Mouse (Mus musculus): ENCODE data around the gene Il18. TPM values are rescaled to one million over a fixed set of nuclear protein-coding genes. Genes with fewer than 3 reads are reported as not detected.

Gene Il18
- polyA plus RNA-seq, 1 experiment from 2014 or later, result 3.1 TPM

DNA sequence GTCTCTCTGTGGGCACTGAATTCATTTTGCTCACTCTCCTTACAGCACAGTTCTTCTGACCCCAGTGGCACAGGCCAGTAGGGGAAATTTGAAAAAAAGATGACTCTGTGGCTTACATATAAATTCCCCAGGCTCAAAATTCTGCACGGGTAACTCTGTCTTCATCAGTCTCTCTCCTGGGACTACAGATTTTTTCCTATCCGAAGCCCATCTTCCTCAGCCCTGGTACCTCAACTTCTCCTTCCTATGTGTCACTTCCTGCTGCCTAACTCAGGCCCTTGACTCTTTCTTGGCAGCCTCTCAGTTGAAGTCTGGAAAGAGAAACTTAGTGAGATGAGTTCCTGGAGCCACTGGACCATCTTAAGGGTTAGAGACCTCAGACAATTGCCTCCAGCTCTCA, 1.1 kb upstream of the Il18 start:
- Histone ChIP-seq H3K27ac (no peak overlapping the region), H3K9me3 (replicated peaks) (no peaks in the 10 kb centered on the region), H3K9ac (no peak overlapping the region), H3K4me2 (no peak overlapping the region), H3K36me3 (no peaks in the 10 kb centered on the region), H3K27me3 (no peaks in the 10 kb centered on the region), H3K4me3 (no peak overlapping the region), H3K4me1 (replicated peaks) (0 out of 2 replicates have a peak, but pooled peaks cover 2% of the 10 kb centered on the region)
- no peak for ATAC-seq (replicated peaks; ENCODE audit: insufficient number of reproducible peaks, insufficient read depth, low FRiP score, low read depth)
- WGBS, result 49% methylated on average over 2 of the region's 2 CpGs

- no peak within 1 kb of the TSS for H3K9ac ChIP-seq
- WGBS, result 49% methylated on average over 2 of the region's 2 CpGs
- H3K27ac ChIP-seq, result no peak within 1 kb of the TSS; the same call in 1 of the 2 replicates
- H3K4me3 ChIP-seq, result no peak within 1 kb of the TSS
- ATAC-seq (replicated peaks; ENCODE audit: insufficient number of reproducible peaks, insufficient read depth, low FRiP score, low read depth), result no peak
- H3K9me3 ChIP-seq (replicated peaks), result no peaks in the 10 kb centered on the region
- 0 out of 2 replicates have a peak, but pooled peaks cover 3% of the 10 kb centered on the region for H3K27me3 ChIP-seq
- H3K36me3 ChIP-seq, result no peaks in the 10 kb centered on the region
- H3K4me2 ChIP-seq, result peak within 1 kb of the TSS; percentile 36; the same call in 1 of the 2 replicates
- 0 out of 2 replicates have a peak, but pooled peaks cover 2% of the 10 kb centered on the region for H3K4me1 ChIP-seq (replicated peaks)
Observed at GRCm38 (mm10) chr9:50555094-50555446, 443 bp downstream of the Il18 start, which contains the start of gene Bco2. Gene Bco2 (minus strand): TSS chr9:50555181.

DNA sequence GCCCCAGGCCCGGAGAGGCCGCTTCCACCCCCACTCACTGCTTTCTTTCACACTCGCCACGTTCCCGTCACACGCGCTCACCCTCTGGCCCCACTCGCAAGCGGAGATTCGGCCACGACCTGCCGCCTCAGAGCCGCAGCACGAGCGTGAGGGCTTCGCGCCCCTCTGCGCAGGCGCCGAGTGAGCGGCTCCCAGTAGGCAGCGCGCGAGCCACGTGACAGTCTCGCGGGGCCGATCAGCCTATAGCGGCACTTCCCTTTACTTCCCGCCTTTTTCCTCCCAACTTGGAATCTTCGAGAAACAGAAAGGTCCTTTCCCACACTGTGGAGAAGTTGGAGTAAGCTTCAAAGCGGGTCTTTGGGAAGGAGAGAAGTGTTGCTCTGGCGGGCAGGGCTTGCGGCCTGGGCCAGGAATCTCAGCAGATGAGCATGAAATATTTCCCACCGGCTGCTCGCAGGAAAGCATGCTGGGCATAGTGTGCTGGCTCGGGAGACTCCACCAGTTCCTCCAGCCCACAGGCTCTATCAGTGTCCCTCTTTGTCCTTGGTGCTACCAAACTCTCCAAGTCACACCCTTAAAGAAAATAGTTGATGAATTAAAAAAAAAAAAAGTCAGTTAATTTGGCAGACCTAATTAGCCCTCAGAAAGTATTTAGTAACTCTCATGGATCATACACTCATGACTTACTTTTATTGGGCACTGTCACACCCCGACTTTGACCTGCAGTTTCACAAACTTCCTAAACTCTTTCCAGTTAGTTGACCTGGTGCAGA, 6.7 kb downstream of the Il18 start, which contains the start of gene Tex12:
TSS of gene Tex12 (minus strand) at position 181 of the 773 bp plus-strand sequence.
- no peak within 1 kb of the TSS for H3K9ac ChIP-seq
- no peak within 1 kb of the TSS for H3K27ac ChIP-seq
- no peaks in the 10 kb centered on the region for H3K9me3 ChIP-seq (replicated peaks)
- 0 out of 2 replicates have a peak, but pooled peaks cover 3% of the 10 kb centered on the region for H3K27me3 ChIP-seq
- H3K36me3 ChIP-seq, result no peaks in the 10 kb centered on the region
- ATAC-seq (replicated peaks; ENCODE audit: insufficient number of reproducible peaks, insufficient read depth, low FRiP score, low read depth), result no peak
- H3K4me2 ChIP-seq, result no peak within 1 kb of the TSS
- H3K4me3 ChIP-seq, result no peak within 1 kb of the TSS
- WGBS, result 84% methylated on average over 38 of the region's 38 CpGs
- H3K4me1 ChIP-seq (replicated peaks), result no peaks in the 10 kb centered on the region

- H3K9ac ChIP-seq, result no peak overlapping the region
- 0 out of 2 replicates have a peak, but pooled peaks cover 3% of the 10 kb centered on the region for H3K27me3 ChIP-seq
- H3K4me1 ChIP-seq (replicated peaks), result no peaks in the 10 kb centered on the region
- H3K27ac ChIP-seq, result no peak overlapping the region
- ATAC-seq (replicated peaks; ENCODE audit: insufficient number of reproducible peaks, insufficient read depth, low FRiP score, low read depth), result no peak
- no peak overlapping the region for H3K4me3 ChIP-seq
- H3K4me2 ChIP-seq, result no peak overlapping the region
- WGBS, result 73% methylated on average over 2 of the region's 2 CpGs
- no peaks in the 10 kb centered on the region for H3K36me3 ChIP-seq
- no peaks in the 10 kb centered on the region for H3K9me3 ChIP-seq (replicated peaks)
Observed at GRCm38 (mm10) chr9:50561918-50562360, 7.3 kb downstream of the Il18 start.

GRCm38 (mm10) chr9:50565173-50565572, 10.5 kb downstream of the Il18 start:
- Histone ChIP-seq H3K9me3 (replicated peaks) (no peaks in the 10 kb centered on the region), H3K4me1 (replicated peaks) (no peaks in the 10 kb centered on the region), H3K9ac (no peak overlapping the region), H3K27ac (no peak overlapping the region), H3K27me3 (no peaks in the 10 kb centered on the region), H3K4me3 (no peak overlapping the region), H3K36me3 (no peaks in the 10 kb centered on the region), H3K4me2 (no peak overlapping the region)
- 57% methylated on average over 7 of the region's 7 CpGs for WGBS
- no peak for ATAC-seq (replicated peaks; ENCODE audit: insufficient number of reproducible peaks, insufficient read depth, low FRiP score, low read depth)

- 37% methylated on average over 4 of the region's 4 CpGs for WGBS
- Histone ChIP-seq H3K36me3 (no peaks in the 10 kb centered on the region), H3K27ac (no peak overlapping the region), H3K4me2 (no peak overlapping the region), H3K4me1 (replicated peaks) (no peaks in the 10 kb centered on the region), H3K27me3 (no peaks in the 10 kb centered on the region), H3K9me3 (replicated peaks) (no peaks in the 10 kb centered on the region), H3K9ac (no peak overlapping the region), H3K4me3 (no peak overlapping the region)
- ATAC-seq (replicated peaks; ENCODE audit: insufficient number of reproducible peaks, insufficient read depth, low FRiP score, low read depth), result no peak
Observed at GRCm38 (mm10) chr9:50565940-50566339, 11.3 kb downstream of the Il18 start.

DNA sequence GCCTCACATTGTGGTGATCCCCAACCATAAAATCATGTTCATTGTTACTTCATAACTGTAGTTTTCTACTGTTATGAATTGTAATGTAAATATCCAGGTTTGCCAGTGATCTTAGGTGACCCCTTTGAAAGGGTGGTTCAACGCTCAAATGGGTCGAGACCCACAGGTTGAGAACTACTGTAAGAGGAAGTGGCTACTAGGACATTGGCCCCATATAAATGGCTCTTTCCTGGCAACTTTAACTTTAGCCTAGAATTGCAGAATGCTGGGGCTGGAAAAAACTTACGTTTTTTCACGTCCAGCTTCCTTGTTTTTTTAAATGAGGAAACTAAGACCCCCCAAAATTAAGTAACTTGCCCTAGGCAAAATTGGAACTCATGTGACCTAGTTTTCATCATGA, 12.7 kb downstream of the Il18 start:
- 77% methylated on average over 4 of the region's 4 CpGs for WGBS
- ATAC-seq (replicated peaks; ENCODE audit: insufficient number of reproducible peaks, insufficient read depth, low FRiP score, low read depth), result no peak

GRCm38 (mm10) chr9:50567881-50568280, 13.3 kb downstream of the Il18 start:
- Histone ChIP-seq H3K27ac (no peak overlapping the region), H3K27me3 (no peaks in the 10 kb centered on the region), H3K36me3 (no peaks in the 10 kb centered on the region), H3K4me2 (no peak overlapping the region), H3K9me3 (replicated peaks) (no peaks in the 10 kb centered on the region), H3K4me1 (replicated peaks) (no peaks in the 10 kb centered on the region), H3K4me3 (no peak overlapping the region), H3K9ac (no peak overlapping the region)
- no peak for ATAC-seq (replicated peaks; ENCODE audit: insufficient number of reproducible peaks, insufficient read depth, low FRiP score, low read depth)
- WGBS, result 79% methylated on average over 2 of the region's 2 CpGs

More for the DNA sequence above, 12.7 kb downstream of the Il18 start:
- Histone ChIP-seq H3K27me3 (no peaks in the 10 kb centered on the region), H3K9me3 (replicated peaks) (no peaks in the 10 kb centered on the region), H3K4me3 (no peak overlapping the region), H3K4me2 (no peak overlapping the region), H3K9ac (no peak overlapping the region), H3K36me3 (no peaks in the 10 kb centered on the region), H3K4me1 (replicated peaks) (no peaks in the 10 kb centered on the region), H3K27ac (no peak overlapping the region)

DNA sequence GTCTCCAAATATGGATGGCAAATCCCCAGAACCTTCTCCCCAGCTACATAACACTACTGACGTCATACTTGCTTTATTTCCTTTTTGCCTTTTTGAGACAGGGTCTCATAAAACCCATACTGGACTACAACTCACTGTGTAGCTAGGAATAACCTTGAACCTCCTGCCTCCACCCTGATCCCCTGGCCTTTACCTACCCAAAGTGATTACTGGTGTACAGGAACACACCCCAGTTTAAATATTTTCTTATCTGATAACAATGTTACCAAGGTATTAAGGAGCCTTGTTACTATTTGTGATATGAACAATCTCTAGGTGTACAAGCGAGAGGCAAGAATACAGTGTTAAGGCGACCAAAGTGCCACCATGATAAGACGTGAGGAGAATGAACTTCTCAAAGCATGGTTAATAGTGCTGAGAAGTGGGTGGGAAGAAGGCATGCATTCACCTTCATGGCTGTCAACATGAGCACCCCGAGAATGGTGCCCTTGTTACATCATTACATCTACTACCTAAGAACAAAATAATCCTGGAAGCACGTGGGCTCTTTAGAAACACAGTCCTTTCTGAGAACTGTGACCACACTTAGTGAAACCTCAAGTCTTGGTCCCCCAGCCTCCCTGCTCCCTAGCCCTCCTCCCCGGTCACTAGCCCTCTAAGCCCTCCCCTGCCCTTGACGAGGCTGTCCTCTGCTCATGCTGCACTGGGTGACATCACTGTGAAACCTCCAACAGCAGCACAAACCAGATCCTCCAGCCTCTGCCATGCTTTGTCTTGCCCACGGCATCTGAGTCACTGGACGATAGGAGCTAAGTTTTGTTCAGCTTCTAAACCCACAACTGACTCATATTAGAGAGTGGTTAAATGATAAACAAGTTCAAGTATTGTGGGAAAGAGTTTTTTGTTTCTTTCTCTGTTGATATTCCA, 15.2 kb downstream of the Il18 start:
- H3K4me2 ChIP-seq, result no peak overlapping the region
- H3K36me3 ChIP-seq, result no peaks in the 10 kb centered on the region
- H3K27ac ChIP-seq, result no peak overlapping the region
- ATAC-seq (replicated peaks; ENCODE audit: insufficient number of reproducible peaks, insufficient read depth, low FRiP score, low read depth), result no peak
- H3K9me3 ChIP-seq (replicated peaks), result no peaks in the 10 kb centered on the region
- WGBS, result 57% methylated on average over 10 of the region's 10 CpGs
- no peak overlapping the region for H3K4me3 ChIP-seq
- no peaks in the 10 kb centered on the region for H3K4me1 ChIP-seq (replicated peaks)
- H3K27me3 ChIP-seq, result no peaks in the 10 kb centered on the region
- no peak overlapping the region for H3K9ac ChIP-seq

- no peak overlapping the region for H3K4me3 ChIP-seq
- no peak overlapping the region for H3K4me2 ChIP-seq
- H3K4me1 ChIP-seq (replicated peaks), result no peaks in the 10 kb centered on the region
- no peak overlapping the region for H3K9ac ChIP-seq
- H3K27ac ChIP-seq, result no peak overlapping the region
- H3K27me3 ChIP-seq, result no peaks in the 10 kb centered on the region
- no peaks in the 10 kb centered on the region for H3K9me3 ChIP-seq (replicated peaks)
- ATAC-seq (replicated peaks; ENCODE audit: insufficient number of reproducible peaks, insufficient read depth, low FRiP score, low read depth), result no peak
- WGBS, result 39% methylated on average over 4 of the region's 4 CpGs
- no peaks in the 10 kb centered on the region for H3K36me3 ChIP-seq
Observed at GRCm38 (mm10) chr9:50580370-50580769, 25.7 kb downstream of the Il18 start.

DNA sequence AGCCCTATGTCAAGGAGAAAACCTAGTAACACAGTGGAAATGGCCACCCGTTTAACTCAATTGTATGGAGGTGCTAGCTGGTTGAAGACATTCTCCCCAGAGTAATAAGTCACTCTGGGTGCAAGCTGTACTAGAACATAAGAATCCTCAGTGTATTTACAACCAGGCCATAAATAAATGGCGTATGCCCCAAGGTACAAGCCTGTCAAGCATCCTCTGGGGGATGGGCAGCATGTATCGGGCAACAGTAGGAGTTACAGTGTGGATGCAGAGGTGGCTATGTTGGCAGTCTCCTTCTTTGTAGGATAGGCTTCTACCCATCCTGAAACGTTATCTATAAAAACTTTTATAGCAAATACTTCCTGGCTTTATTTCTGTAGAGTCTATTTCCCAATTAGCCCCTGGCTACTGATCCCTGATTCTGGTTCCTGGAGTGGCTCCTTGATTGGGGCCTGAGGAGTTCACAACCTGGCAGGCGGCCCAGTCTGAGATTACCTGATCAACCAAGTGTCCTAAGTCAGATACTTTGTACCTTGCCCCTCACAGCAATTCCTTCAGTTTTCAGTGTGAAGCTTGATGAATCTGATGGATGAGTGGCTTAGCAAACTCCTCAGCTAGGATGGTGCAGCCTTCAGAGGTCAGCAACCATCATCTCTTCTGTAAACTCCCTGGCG, 30.7 kb downstream of the Il18 start:
- Histone ChIP-seq H3K4me1 (replicated peaks) (no peaks in the 10 kb centered on the region), H3K9ac (no peak overlapping the region), H3K27ac (no peak overlapping the region), H3K4me3 (no peak overlapping the region), H3K9me3 (replicated peaks) (no peaks in the 10 kb centered on the region), H3K36me3 (no peaks in the 10 kb centered on the region), H3K27me3 (no peaks in the 10 kb centered on the region), H3K4me2 (no peak overlapping the region)
- no peak for ATAC-seq (replicated peaks; ENCODE audit: insufficient number of reproducible peaks, insufficient read depth, low FRiP score, low read depth)
- 78% methylated on average over 6 of the region's 6 CpGs for WGBS
